Mouse (Mus musculus): ENCODE data around the gene Ak2. TPM values are rescaled to one million over a fixed set of nuclear protein-coding genes. Genes with fewer than 3 reads are reported as not detected.
A peak's percentile ranks its signal among the peaks of the same experiment; 100 is the strongest.

Gene Ak2
- 10 to 100 TPM; 32.3 to 34.3 TPM for total RNA-seq (2021)
- long read RNA-seq, transcript Ak2-202 (7 exons, 1,781 nt) = major isoform, 10 of 21 reads
- long read RNA-seq, transcript Ak2-201 (6 exons, 986 nt) = minor isoform, 9 of 21 reads
- long read RNA-seq, partial matches to known transcripts = 2 of 21 reads
- long read RNA-seq, other reads (novel, unspliced or antisense) = 0 of 21 reads

GRCm38 (mm10) chr4:128991500-128992008 lies at the start of gene Ak2:
Gene Ak2, plus strand, starts transcription at chr4:128991958.
- DNase-seq (ENCODE audit: low spot score in 2 of 2) = no peak

GRCm38 (mm10) chr4:128942346-128942745 lies 49.4 kb upstream of the Ak2 start:
- no peak for DNase-seq (ENCODE audit: low spot score in 2 of 2)

GRCm38 (mm10) chr4:128946736-128947135 lies 45.0 kb upstream of the Ak2 start:
- DNase-seq (ENCODE audit: low spot score in 2 of 2) = no peak

- DNase-seq (ENCODE audit: low spot score in 2 of 2) = no peak
Measured at GRCm38 (mm10) chr4:128947326-128947933, 44.3 kb upstream of the Ak2 start.

- peak in 1 of 2 experiments; percentile 54 for DNase-seq (ENCODE audit: low spot score in 2 of 2)
Measured at GRCm38 (mm10) chr4:128948137-128948674, 43.6 kb upstream of the Ak2 start.

GRCm38 (mm10) chr4:128949470-128950005 lies 42.2 kb upstream of the Ak2 start:
- DNase-seq (ENCODE audit: low spot score in 2 of 2) = no peak

GRCm38 (mm10) chr4:128950461-128950860 lies 41.3 kb upstream of the Ak2 start:
- DNase-seq (ENCODE audit: low spot score in 2 of 2) = no peak

GRCm38 (mm10) chr4:128953851-128954250 lies 37.9 kb upstream of the Ak2 start:
- DNase-seq (ENCODE audit: low spot score in 2 of 2) = no peak

- peak; percentile 56 to 65 for DNase-seq (ENCODE audit: low spot score in 2 of 2)
Measured at GRCm38 (mm10) chr4:128957155-128957911, 34.4 kb upstream of the Ak2 start.

- no peak for DNase-seq (ENCODE audit: low spot score in 2 of 2)
Measured at GRCm38 (mm10) chr4:128958156-128958555, 33.6 kb upstream of the Ak2 start.

GRCm38 (mm10) chr4:128958849-128959248 lies 32.9 kb upstream of the Ak2 start:
- no peak for DNase-seq (ENCODE audit: low spot score in 2 of 2)

GRCm38 (mm10) chr4:128959676-128960075 lies 32.1 kb upstream of the Ak2 start:
- no peak for DNase-seq (ENCODE audit: low spot score in 2 of 2)

- DNase-seq (ENCODE audit: low spot score in 2 of 2) = no peak
Measured at GRCm38 (mm10) chr4:128961301-128962028, 30.3 kb upstream of the Ak2 start.

- peak; percentile 90 to 94 for DNase-seq (ENCODE audit: low spot score in 2 of 2)
Measured at GRCm38 (mm10) chr4:128962029-128962925, 29.5 kb upstream of the Ak2 start, which contains the start of gene Azin2. Gene Azin2, minus strand, starts transcription at chr4:128962442.

GRCm38 (mm10) chr4:128962926-128963290 lies 28.9 kb upstream of the Ak2 start:
- no peak for DNase-seq (ENCODE audit: low spot score in 2 of 2)

- peak in 1 of 2 experiments; percentile 53 for DNase-seq (ENCODE audit: low spot score in 2 of 2)
Measured at GRCm38 (mm10) chr4:128966751-128967150, 25.0 kb upstream of the Ak2 start.

- no peak for DNase-seq (ENCODE audit: low spot score in 2 of 2)
Measured at GRCm38 (mm10) chr4:128969081-128969480, 22.7 kb upstream of the Ak2 start.

- DNase-seq (ENCODE audit: low spot score in 2 of 2) = no peak
Measured at GRCm38 (mm10) chr4:128969607-128970416, 21.9 kb upstream of the Ak2 start.

GRCm38 (mm10) chr4:128970417-128970807 lies 21.3 kb upstream of the Ak2 start:
- no peak for DNase-seq (ENCODE audit: low spot score in 2 of 2)

Data from layer of hippocampus, postnatal 10 days (tissue).